Mouse (Mus musculus): ENCODE results near the gene Spata20.

Gene Spata20
- long read RNA-seq, experiment 1, result 0 reads
- long read RNA-seq, experiment 2, result 0 reads

- intact Hi-C loops (cut with DNase I), result loop anchor here (2.0 to 5.0 kb wide), 5 partner anchors 56 to 359 kb away; no protein-coding TSS in a partner anchor
Measured at GRCm38 (mm10) chr11:94486001-94486400, at the start of gene Spata20. Spata20 (minus strand) TSS chr11:94486179.

- intact Hi-C loops (cut with DNase I), result no loop called here
Measured at GRCm38 (mm10) chr11:94533171-94533570, 47.2 kb upstream of the Spata20 start.

- intact Hi-C loops (cut with DNase I), result no loop called here
Measured at GRCm38 (mm10) chr11:94528879-94529278, 42.9 kb upstream of the Spata20 start.

GRCm38 (mm10) chr11:94526171-94526879 is 40.3 kb upstream of the Spata20 start:
- intact Hi-C loops (cut with DNase I), result no loop called here

GRCm38 (mm10) chr11:94521219-94521843 is 35.4 kb upstream of the Spata20 start, which contains the start of gene Mycbpap:
Mycbpap (minus strand) TSS chr11:94521742.
- intact Hi-C loops (cut with DNase I), result no loop called here

GRCm38 (mm10) chr11:94513452-94513851 is 27.5 kb upstream of the Spata20 start:
- intact Hi-C loops (cut with DNase I), result no loop called here

GRCm38 (mm10) chr11:94508976-94509375 is 23.0 kb upstream of the Spata20 start:
- intact Hi-C loops (cut with DNase I), result no loop called here

GRCm38 (mm10) chr11:94501482-94501881 is 15.5 kb upstream of the Spata20 start:
- intact Hi-C loops (cut with DNase I), result no loop called here

GRCm38 (mm10) chr11:94500362-94500761 is 14.4 kb upstream of the Spata20 start:
- intact Hi-C loops (cut with DNase I), result no loop called here

- intact Hi-C loops (cut with DNase I), result loop anchor here (5.0 kb wide), 1 partner anchor 38 kb away; no protein-coding TSS in a partner anchor
Measured at GRCm38 (mm10) chr11:94499661-94500152, 13.7 kb upstream of the Spata20 start, which contains the start of gene Epn3. Epn3 (minus strand) TSS chr11:94499974.

GRCm38 (mm10) chr11:94499035-94499434 is 13.1 kb upstream of the Spata20 start:
- intact Hi-C loops (cut with DNase I), result loop anchor here (5.0 kb wide), 1 partner anchor 38 kb away; no protein-coding TSS in a partner anchor

GRCm38 (mm10) chr11:94498093-94498996 is 12.4 kb upstream of the Spata20 start:
- intact Hi-C loops (cut with DNase I), result loop anchor here (5.0 kb wide), 1 partner anchor 39 kb away; no protein-coding TSS in a partner anchor

GRCm38 (mm10) chr11:94495415-94495814 is 9.4 kb upstream of the Spata20 start:
- intact Hi-C loops (cut with DNase I), result loop anchor here (5.0 kb wide), 1 partner anchor 42 kb away; no protein-coding TSS in a partner anchor

- intact Hi-C loops (cut with DNase I), result no loop called here
Measured at GRCm38 (mm10) chr11:94491749-94492099, 5.7 kb upstream of the Spata20 start.

GRCm38 (mm10) chr11:94491035-94491748 is 5.2 kb upstream of the Spata20 start:
- intact Hi-C loops (cut with DNase I), result no loop called here

- intact Hi-C loops (cut with DNase I), result loop anchor here (5.0 kb wide), 4 partner anchors 53 to 362 kb away; no protein-coding TSS in a partner anchor
Measured at GRCm38 (mm10) chr11:94489745-94490144, 3.8 kb upstream of the Spata20 start.

- intact Hi-C loops (cut with DNase I), result loop anchor here (5.0 kb wide), 4 partner anchors 53 to 362 kb away; no protein-coding TSS in a partner anchor
Measured at GRCm38 (mm10) chr11:94488767-94489533, 3.0 kb upstream of the Spata20 start.

- intact Hi-C loops (cut with DNase I), result loop anchor here (5.0 kb wide), 4 partner anchors 57 to 358 kb away; no protein-coding TSS in a partner anchor
Measured at GRCm38 (mm10) chr11:94485223-94485622, 756 bp downstream of the Spata20 start.

- intact Hi-C loops (cut with DNase I), result loop anchor here (5.0 kb wide), 4 partner anchors 58 to 357 kb away; no protein-coding TSS in a partner anchor
Measured at GRCm38 (mm10) chr11:94484636-94485035, 1.3 kb downstream of the Spata20 start.
